Mouse (Mus musculus) lung, postnatal 4 days (tissue): Measurements from ENCODE around the gene Cabs1.

ENCODE experiments used
- DNase-seq, 2 experiments: peaks; one replicate each; pipeline ENCODE4 v3.0.0; 2021

Cabs1 gene

DNA sequence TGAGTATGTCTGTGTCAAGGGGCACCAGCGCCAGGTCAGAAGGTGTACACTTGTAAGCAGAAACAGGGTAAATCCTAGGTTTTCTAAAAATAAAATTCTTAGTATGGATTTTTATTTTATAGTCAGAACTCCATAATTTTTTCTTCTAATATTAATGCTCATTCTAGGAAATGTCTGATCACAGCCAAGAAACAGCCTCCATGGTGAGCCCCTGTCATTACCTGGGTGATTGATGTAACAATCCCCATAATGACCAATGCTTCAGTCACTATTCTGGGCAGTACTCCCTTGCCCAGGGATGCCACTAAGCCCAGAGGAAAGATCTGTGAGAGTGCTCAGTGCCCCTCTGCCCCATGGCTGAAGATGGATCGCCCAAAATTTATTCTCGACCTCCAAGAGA is at the start of gene Cabs1:
Cabs1 (plus strand) TSS at position 301 of the 400 bp plus-strand sequence.
- DNase-seq, result no peak

GRCm38 (mm10) chr5:87931603-87932002 is 47.6 kb upstream of the Cabs1 start:
- DNase-seq, result no peak

DNA sequence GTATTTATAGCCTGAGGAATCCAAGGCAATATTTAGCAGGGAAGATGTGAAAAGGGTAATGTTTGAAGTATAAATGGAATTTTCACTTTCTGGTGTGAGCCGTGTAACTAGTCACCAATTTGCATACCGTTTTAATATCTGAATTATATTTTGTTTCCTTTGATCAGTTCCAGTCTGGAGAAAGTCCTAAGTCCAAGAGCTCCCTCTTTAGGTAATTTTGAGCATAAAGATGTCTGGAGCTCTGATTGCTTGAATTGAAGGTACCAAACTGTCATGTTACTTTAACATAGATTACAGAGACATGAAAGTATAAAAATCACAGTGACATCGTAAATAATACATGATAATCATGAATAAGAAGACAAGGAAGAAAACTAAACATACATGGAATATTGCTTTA is 38.5 kb upstream of the Cabs1 start:
- DNase-seq, result no peak

GRCm38 (mm10) chr5:87942515-87942914 is 36.7 kb upstream of the Cabs1 start:
- DNase-seq, result no peak

DNA sequence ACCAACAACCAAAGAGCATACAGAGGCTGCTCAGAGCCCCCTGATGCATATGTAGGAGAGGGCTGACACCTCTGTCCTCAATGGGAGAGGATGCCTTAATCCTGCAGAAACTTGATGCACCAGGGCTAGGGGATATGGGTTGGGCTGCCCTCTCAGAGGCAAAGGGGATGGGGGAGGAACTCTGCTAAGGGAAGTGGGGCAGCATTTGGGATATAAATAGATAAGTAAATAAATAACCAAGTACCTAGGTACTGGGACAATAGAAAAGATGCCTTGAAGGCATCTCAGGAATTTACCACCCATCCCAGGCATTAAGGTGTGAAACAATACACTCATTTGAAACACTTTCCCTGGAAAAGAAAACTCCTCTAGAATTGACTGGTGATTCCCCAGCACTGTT is 27.4 kb upstream of the Cabs1 start:
- no peak for DNase-seq

DNA sequence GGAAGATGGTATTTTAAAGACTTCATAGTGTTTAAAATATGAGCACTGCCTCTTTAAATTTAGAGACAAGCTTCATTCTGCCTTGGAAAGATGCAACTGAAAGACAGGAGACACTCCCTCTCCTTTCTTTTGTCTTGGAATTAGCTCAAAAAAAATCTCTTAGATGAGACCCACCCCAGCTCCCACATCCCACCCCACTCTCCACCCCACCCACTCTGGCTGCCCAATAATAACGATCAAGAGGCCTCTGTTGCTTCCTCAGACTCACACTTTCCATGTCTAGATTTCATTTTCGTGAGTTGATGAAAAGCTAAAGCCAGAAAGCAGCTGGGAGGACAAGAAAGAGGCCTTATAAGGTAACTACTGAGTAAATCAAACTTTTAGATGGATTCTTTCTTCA is 10.0 kb upstream of the Cabs1 start, which contains the start of the genes 2310003L06Rik and Gm28434:
2310003L06Rik (plus strand) TSS at position 259 of the 400 bp plus-strand sequence.
Gm28434 (plus strand) TSS at position 317 of the 400 bp plus-strand sequence.
- DNase-seq, result no peak

DNA sequence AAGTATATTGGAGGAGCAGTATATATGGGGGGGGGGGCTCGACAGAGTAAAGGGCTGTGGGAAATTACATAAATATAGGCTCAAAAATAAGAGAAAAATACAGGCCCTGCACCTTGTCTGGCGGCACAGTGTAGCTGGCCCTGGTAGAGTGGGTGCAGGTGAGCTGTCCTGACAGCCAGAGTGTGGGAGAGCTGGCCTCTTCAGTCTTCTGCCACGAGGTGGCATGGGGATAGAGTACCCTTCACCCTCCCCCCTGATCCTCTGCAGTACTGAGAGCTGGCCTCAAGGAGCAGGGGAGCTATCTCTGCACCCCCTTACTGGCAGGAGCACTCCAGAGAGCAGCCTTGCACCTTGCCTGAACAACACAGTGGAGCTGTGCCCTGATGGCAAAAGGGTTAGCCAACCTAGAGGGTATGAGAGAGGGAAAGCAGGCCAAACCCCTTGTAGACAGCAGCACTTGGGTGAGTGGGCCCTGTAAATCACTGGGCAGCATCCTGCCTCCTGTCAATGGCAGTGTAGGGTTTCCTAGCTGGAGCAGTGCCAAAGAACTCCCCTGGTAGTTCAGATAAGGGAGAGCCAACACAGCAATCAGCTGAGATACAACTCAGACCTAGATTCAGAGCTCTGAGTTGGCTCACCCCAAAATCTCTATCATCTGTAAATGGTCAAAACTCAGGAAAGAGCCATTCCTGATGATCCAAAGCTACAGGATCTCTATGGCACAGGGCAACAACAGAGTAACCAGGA is 3.4 kb downstream of the Cabs1 start:
- no peak for DNase-seq

GRCm38 (mm10) chr5:88002249-88002648 is 23.0 kb downstream of the Cabs1 start, which contains the start of gene Smr3a:
Gene Smr3a, plus strand, starts transcription at chr5:88002549.
- DNase-seq, result no peak

- no peak for DNase-seq
Measured at GRCm38 (mm10) chr5:88005241-88005640, 26.0 kb downstream of the Cabs1 start.
